Mouse (Mus musculus): ENCODE measurements around the gene Mog. TPM values are rescaled to one million over a fixed set of nuclear protein-coding genes. Genes with fewer than 3 reads are reported as not detected.

Gene Mog
- polyA plus RNA-seq, 1 experiment, result not detected

DNA sequence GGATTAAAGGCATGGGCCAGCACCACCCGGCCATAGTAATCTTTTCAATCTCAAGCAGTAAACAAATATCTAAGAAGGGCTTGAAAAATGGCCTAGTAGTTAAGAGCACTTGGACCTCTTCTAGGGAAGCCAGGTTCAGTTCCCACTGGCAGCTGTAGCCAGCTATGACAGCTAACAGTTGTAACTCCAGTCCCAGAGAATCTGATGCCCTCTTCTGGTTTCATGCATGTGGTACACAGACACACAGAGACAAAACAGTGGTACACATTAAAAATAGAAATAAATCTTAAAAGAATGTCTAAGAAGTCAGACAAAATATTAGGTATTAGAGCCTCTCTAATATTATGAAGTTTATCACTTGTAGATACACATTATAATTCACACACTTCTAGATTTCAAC lies 62.1 kb downstream of the Mog start:
- TF ChIP-seq CTCF (IDR thresholded peaks at IDR 0.05; ENCODE audit: borderline replicate concordance, control insufficient read depth, extremely low read depth, insufficient read depth, low read length, poor library complexity), result no peak
- TF ChIP-seq POLR2A (IDR thresholded peaks at IDR 0.05; ENCODE audit: control insufficient read depth, extremely low read depth, insufficient read depth, low read length, poor library complexity), result no peak
- no peaks in the 10 kb centered on the region for H3K36me3 ChIP-seq (ENCODE audit: control insufficient read depth, insufficient read depth, low read length)
- no peaks in the 10 kb centered on the region for H3K27me3 ChIP-seq (ENCODE audit: control insufficient read depth, insufficient read depth, low read length)
- H3K4me3 ChIP-seq (ENCODE audit: control insufficient read depth, insufficient read depth, low read length), result no peak overlapping the region
- no peak for DNase-seq
- peaks cover 7% of the 10 kb centered on the region for H3K4me1 ChIP-seq (replicated peaks; ENCODE audit: control insufficient read depth, insufficient read depth, low read length)
- H3K27ac ChIP-seq (ENCODE audit: control insufficient read depth, insufficient read depth, low read length), result no peak overlapping the region
- WGBS, result 93% methylated on average over 1 of the region's 1 CpGs

Other genes starting within 250 kb of the Mog start
- not detected in 2 replicates for gene H2-M10.6, start 211.2 kb downstream of the Mog start, polyA plus RNA-seq (2012; rRNA removed)
- gene Trim26, start 186.3 kb downstream of the Mog start, polyA plus RNA-seq (2012; rRNA removed), result 32.0 and 39.9 TPM in 2 replicates
- 0.13 and 0.30 TPM in 2 replicates for gene Trim15, start 156.2 kb downstream of the Mog start, polyA plus RNA-seq (2012; rRNA removed)
- 0.09 TPM in 1 of 2 replicates, not detected in the other for gene Trim10, start 153.8 kb downstream of the Mog start, polyA plus RNA-seq (2012; rRNA removed)
- 0.38 and 0.71 TPM in 2 replicates for gene Trim40, start 133.3 kb downstream of the Mog start, polyA plus RNA-seq (2012; rRNA removed)
- gene Trim31, start 125.3 kb downstream of the Mog start, polyA plus RNA-seq (2012; rRNA removed), result 0.31 and 0.38 TPM in 2 replicates
- gene Rnf39, start 80.5 kb downstream of the Mog start, polyA plus RNA-seq (2012; rRNA removed), result 3.8 and 4.2 TPM in 2 replicates
- gene Ppp1r11, start 71.7 kb downstream of the Mog start, polyA plus RNA-seq (2012; rRNA removed), result 61.5 and 82.3 TPM in 2 replicates
- gene Znrd1, start 64.8 kb downstream of the Mog start, polyA plus RNA-seq (2012; rRNA removed), result 54.1 and 58.7 TPM in 2 replicates
- 0.85 and 1.0 TPM in 2 replicates for gene Znrd1as, start 64.8 kb downstream of the Mog start, polyA plus RNA-seq (2012; rRNA removed)
- not detected in 2 replicates for gene 2410137M14Rik, start 42.2 kb downstream of the Mog start, polyA plus RNA-seq (2012; rRNA removed)
- 0.32 and 0.34 TPM in 2 replicates for gene H2-M5, start 33.9 kb downstream of the Mog start, polyA plus RNA-seq (2012; rRNA removed)
- 0.94 and 1.1 TPM in 2 replicates for gene Zfp57, start 22.2 kb downstream of the Mog start, polyA plus RNA-seq (2012; rRNA removed)
- 124 and 135 TPM in 2 replicates for gene Gabbr1, start 22.6 kb upstream of the Mog start, polyA plus RNA-seq (2012; rRNA removed)
- gene Olfr90, start 65.1 kb upstream of the Mog start, polyA plus RNA-seq (2012; rRNA removed), result not detected in 2 replicates
- not detected in 2 replicates for gene Olfr91, start 74.9 kb upstream of the Mog start, polyA plus RNA-seq (2012; rRNA removed)
- gene Olfr92, start 96.7 kb upstream of the Mog start, polyA plus RNA-seq (2012; rRNA removed), result not detected in 2 replicates
- gene Olfr93, start 138.1 kb upstream of the Mog start, polyA plus RNA-seq (2012; rRNA removed), result 0.09 TPM in 1 of 2 replicates, not detected in the other
- 34.0 and 39.1 TPM in 2 replicates for gene Ubd, start 170.5 kb upstream of the Mog start, polyA plus RNA-seq (2012; rRNA removed)
- gene Olfr94, start 177.6 kb upstream of the Mog start, polyA plus RNA-seq (2012; rRNA removed), result not detected in 2 replicates
- gene Olfr95, start 189.7 kb upstream of the Mog start, polyA plus RNA-seq (2012; rRNA removed), result 0.03 TPM in 1 of 2 replicates, not detected in the other
- gene Olfr96, start 196.7 kb upstream of the Mog start, polyA plus RNA-seq (2012; rRNA removed), result not detected in 2 replicates
- gene Olfr97, start 213.9 kb upstream of the Mog start, polyA plus RNA-seq (2012; rRNA removed), result not detected in 2 replicates
- gene Olfr98, start 240.4 kb upstream of the Mog start, polyA plus RNA-seq (2012; rRNA removed), result not detected in 2 replicates
- gene H2-M3, start 246.8 kb upstream of the Mog start, polyA plus RNA-seq (2012; rRNA removed), result 24.2 and 24.3 TPM in 2 replicates

Data from thymus, adult 2 months (tissue).